Mouse (Mus musculus): ENCODE measurements around the gene Tspan9.

Tspan9 gene

GRCm38 (mm10) chr6:127925915-127926314 is 217.5 kb downstream of the Tspan9 start:
- DNase-seq (ENCODE audit: low read depth, low spot score) = no peak

DNA sequence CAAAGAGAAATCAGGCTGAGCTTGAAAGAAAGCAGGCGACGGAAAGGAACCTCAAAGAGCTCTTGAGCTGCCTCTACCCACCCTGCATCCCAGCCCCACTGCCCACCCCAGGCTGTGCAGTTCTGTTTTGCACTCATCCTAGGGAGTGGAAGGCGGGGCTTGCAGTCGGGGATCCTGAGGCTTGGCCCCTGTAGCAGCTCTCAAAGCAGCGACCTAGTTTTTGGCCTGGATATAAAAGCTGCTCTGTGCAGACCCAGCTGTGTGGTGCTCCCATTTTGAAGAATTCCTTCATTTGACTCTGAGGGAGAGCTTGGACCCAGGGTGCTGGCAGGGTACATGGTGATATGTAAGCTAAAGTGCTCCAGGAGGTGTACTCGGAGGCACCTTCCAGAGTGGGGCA is 218.6 kb downstream of the Tspan9 start:
- DNase-seq (ENCODE audit: low read depth, low spot score) = no peak

DNA sequence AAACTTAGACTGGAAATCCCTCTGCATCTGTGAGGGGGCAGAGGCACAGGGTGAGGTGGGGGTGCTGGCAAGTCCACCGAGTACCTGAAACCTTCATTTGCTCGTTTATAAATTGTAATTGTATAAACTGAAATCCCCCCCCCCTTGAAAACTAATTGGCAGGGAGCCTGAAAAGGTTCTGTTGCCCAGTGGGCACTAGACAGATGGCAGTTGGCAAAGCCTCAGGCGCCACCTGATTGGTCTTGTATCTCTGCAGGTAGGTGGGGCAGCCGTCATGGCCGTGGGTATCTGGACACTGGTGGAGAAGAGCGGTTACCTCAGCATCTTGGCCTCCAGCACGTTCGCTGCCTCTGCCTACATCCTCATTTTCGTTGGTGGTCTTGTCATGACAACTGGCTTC is 220.1 kb downstream of the Tspan9 start:
- no peak for DNase-seq (ENCODE audit: low read depth, low spot score)

DNA sequence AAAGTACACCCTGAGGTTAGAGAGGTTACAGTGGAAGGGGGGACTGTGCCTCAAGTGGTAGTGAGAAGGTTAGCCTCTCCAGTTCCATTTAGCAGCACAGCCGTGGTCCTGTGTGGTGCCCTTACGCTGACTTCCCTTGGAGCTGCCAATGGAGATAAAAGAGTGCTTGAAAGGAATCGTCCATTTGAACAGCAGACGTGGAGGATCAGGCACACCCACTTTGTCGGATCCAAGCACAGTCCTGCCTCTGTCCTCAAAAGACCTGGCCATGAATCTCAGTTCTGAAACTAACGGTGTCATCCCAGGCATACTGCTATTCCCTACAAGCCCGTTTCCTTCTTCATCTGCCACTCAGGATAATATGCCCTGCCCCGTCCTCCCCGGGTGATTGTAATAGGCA is 221.4 kb downstream of the Tspan9 start:
- DNase-seq (ENCODE audit: low read depth, low spot score) = no peak

DNA sequence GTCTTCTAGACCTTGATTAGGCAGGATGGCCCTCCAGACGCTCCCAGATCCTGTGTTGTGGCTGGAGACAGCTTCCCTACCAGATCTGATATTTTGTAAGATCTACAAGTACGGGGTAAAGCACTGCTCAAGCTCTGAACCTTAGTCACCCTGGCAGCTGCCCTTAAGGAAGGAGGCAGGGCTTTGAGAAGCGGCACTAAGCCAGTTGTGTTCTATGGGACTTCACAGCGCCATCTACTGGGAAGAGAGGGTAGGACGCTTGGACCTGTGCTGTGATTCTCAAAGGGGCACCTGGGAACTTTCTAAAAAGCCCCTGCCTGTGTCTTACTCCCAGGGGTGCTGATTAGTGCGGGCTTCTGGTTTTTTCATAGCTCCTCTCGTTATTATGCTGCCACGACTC is 222.7 kb downstream of the Tspan9 start:
- DNase-seq (ENCODE audit: low read depth, low spot score) = peak; percentile 42

GRCm38 (mm10) chr6:127919491-127919890 is 223.9 kb downstream of the Tspan9 start:
- no peak for DNase-seq (ENCODE audit: low read depth, low spot score)

DNA sequence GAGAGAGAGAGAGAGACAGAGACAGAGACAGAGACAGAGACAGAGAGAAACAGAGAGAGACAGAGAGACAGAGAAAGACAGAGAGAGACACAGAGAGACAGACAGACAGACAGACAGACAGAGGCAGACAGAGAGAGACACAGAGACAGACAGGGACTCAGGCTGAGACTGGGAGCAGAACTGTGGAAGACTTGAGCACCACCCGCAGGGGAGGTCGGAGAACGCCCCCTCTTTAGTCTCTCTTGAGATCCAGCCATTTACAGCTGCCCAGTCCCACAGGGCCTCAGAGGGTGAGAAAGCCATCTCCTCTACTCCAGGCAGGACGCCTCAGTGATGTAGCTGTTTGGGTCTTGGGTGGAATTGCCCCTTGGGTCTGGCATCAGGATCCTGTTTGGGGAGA is 225.7 kb downstream of the Tspan9 start:
- DNase-seq (ENCODE audit: low read depth, low spot score) = no peak

GRCm38 (mm10) chr6:127916993-127917392 is 226.4 kb downstream of the Tspan9 start:
- DNase-seq (ENCODE audit: low read depth, low spot score) = no peak

GRCm38 (mm10) chr6:127912938-127913337 is 230.5 kb downstream of the Tspan9 start:
- DNase-seq (ENCODE audit: low read depth, low spot score) = no peak

DNA sequence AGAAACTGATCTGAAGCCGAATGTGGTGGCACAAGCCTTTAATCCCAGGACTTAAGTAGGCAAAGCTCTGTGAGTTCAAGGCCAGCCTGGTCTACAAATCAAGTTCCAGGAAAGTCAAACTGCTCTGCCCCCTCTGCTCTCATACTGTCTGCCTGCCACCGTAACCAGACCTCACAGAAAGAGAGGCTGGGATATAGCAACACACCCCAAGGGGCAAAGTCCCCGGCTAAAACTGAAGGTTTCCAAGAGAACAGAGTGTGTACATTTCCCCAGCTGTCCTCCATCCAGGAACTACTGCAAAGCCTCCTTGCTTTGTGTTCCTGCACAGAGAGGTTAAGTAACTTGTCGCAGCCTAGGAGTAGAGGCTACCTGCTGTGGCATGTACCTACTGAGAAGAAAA is 231.7 kb downstream of the Tspan9 start:
- no peak for DNase-seq (ENCODE audit: low read depth, low spot score)
